Mouse (Mus musculus) embryonic facial prominence, embryonic 15.5 days (tissue): ENCODE data around the gene Dll3. TPM values are rescaled to one million over a fixed set of nuclear protein-coding genes. Genes with fewer than 3 reads are reported as not detected.
"Not testable (repeated sequence)": the region's sequence is repeated elsewhere in the genome, so short reads cannot be mapped to it uniquely, and the experiment has no call there.

Experiments
- ATAC-seq: fragments of 200-750 bp; cut with Nextera tagmentation; 2 replicates; pipeline ENCODE4 v1.8.0; 2017; ENCODE audit warnings: low read depth, moderate TSS enrichment; ENCODE audit not compliant: insufficient number of reproducible peaks, low FRiP score, low TSS enrichment
- H3K27ac ChIP-seq: fragments of 300-500 bp; sonication (generic); replicated peaks from 2 replicates; pipeline ENCODE4 v1.5.1; 2015; ENCODE audit warnings: mild to moderate bottlenecking, inconsistent platforms
- H3K27me3 ChIP-seq: fragments of 300-500 bp; sonication (generic); 2 replicates; pipeline ENCODE4 v1.6.1; 2015; ENCODE audit warnings: inconsistent platforms
- H3K36me3 ChIP-seq: fragments of 300-500 bp; sonication (generic); 2 replicates; pipeline ENCODE4 v1.6.1; 2015; ENCODE audit warnings: mild to moderate bottlenecking, inconsistent platforms
- H3K4me1 ChIP-seq: fragments of 300-500 bp; sonication (generic); 2 replicates; pipeline ENCODE4 v1.6.1; 2015; ENCODE audit warnings: inconsistent platforms
- H3K4me2 ChIP-seq: fragments of 300-500 bp; sonication (generic); replicated peaks from 2 replicates; pipeline ENCODE4 v1.6.1; 2015; ENCODE audit warnings: mild to moderate bottlenecking, inconsistent platforms
- H3K4me3 ChIP-seq: fragments of 300-500 bp; sonication (generic); replicated peaks from 2 replicates; pipeline ENCODE4 v1.5.1; 2015; ENCODE audit warnings: mild to moderate bottlenecking, inconsistent platforms
- H3K9ac ChIP-seq: fragments of 300-500 bp; sonication (generic); 2 replicates; pipeline ENCODE4 v1.6.1; 2015; ENCODE audit warnings: inconsistent platforms
- H3K9me3 ChIP-seq: fragments of 300-500 bp; sonication (generic); replicated peaks from 2 replicates; pipeline ENCODE4 v1.6.1; 2016; ENCODE audit warnings: inconsistent platforms
- WGBS: fragments of 180-500 bp; shearing (Covaris S2); methylation state at CpG from one replicate; pipeline ENCODE4 v1.1.7; 2015; 5-methylcytosine and 5-hydroxymethylcytosine counted together
- polyA plus RNA-seq: library from polyadenylated mRNA; unstranded; fragments of >200 nt; fragmentation: Nextera tagmentation; extraction: Ambion mirVana; gene quantifications from 2 replicates; pipeline ENCODE4 v1.2.1, GENCODE M21; 2015

Gene Dll3
- polyA plus RNA-seq, 1 experiment from 2014 or later = 2.0 TPM

DNA sequence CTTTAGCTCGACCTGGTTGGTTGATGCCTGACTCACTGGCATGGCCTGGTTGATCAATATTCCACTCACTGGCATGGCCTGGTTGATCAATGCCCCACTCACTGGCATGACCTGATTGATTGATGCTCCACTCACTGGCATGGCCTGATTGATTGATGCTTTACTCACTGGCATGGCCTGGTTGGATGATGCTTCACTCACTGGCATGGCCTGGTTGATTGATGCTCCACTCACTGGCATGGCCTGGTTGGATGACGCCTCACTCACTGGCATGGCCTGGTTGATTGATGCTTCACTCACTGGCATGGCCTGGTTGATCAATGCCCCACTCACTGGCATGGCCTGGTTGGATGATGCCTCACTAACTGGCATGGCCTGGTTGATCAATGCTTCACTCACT lies 58.1 kb downstream of the Dll3 start:
- not testable (repeated sequence) for H3K36me3 ChIP-seq, H3K9ac ChIP-seq, H3K4me1 ChIP-seq, H3K27me3 ChIP-seq, H3K27ac ChIP-seq, H3K4me3 ChIP-seq, ATAC-seq, H3K9me3 ChIP-seq, H3K4me2 ChIP-seq
- WGBS = 66% methylated on average over 2 of the region's 2 CpGs

Other genes with a start within 250 kb of the Dll3 start
- gene Fcgbp, start 231.0 kb downstream of the Dll3 start, polyA plus RNA-seq = 0.49 and 0.69 TPM in 2 replicates
- 0.03 and 0.05 TPM in 2 replicates for gene 9530053A07Rik, start 172.8 kb downstream of the Dll3 start, polyA plus RNA-seq
- gene Fbl, start 132.5 kb downstream of the Dll3 start, polyA plus RNA-seq = 114 and 116 TPM in 2 replicates
- 14.9 and 15.2 TPM in 2 replicates for gene Dyrk1b, start 122.8 kb downstream of the Dll3 start, polyA plus RNA-seq
- gene Eid2, start 34.4 kb downstream of the Dll3 start, polyA plus RNA-seq = 3.8 and 5.5 TPM in 2 replicates
- gene Eid2b, start 24.5 kb downstream of the Dll3 start, polyA plus RNA-seq = 13.6 and 15.5 TPM in 2 replicates
- 0.13 and 0.30 TPM in 2 replicates for gene Selenov, start 11.1 kb downstream of the Dll3 start, polyA plus RNA-seq
- 125 and 128 TPM in 2 replicates for gene Timm50, start 9.8 kb upstream of the Dll3 start, polyA plus RNA-seq
- 93.3 and 98.8 TPM in 2 replicates for gene Supt5, start 36.5 kb upstream of the Dll3 start, polyA plus RNA-seq
- 1,000 and 1,004 TPM in 2 replicates for gene Rps16, start 48.4 kb upstream of the Dll3 start, polyA plus RNA-seq
- gene Plekhg2, start 70.4 kb upstream of the Dll3 start, polyA plus RNA-seq = 66.8 and 76.1 TPM in 2 replicates
- gene Zfp36, start 78.0 kb upstream of the Dll3 start, polyA plus RNA-seq = 20.2 and 23.5 TPM in 2 replicates
- 47.7 and 52.1 TPM in 2 replicates for gene Med29, start 90.5 kb upstream of the Dll3 start, polyA plus RNA-seq
- 78.9 and 84.9 TPM in 2 replicates for gene Paf1, start 90.7 kb upstream of the Dll3 start, polyA plus RNA-seq
- 16.8 and 18.1 TPM in 2 replicates for gene Gmfg, start 135.2 kb upstream of the Dll3 start, polyA plus RNA-seq
- gene Lrfn1, start 149.7 kb upstream of the Dll3 start, polyA plus RNA-seq = 4.8 and 5.3 TPM in 2 replicates
- gene Ifnl2, start 208.2 kb upstream of the Dll3 start, polyA plus RNA-seq = not detected in 2 replicates
- not detected in 2 replicates for gene Ifnl3, start 220.6 kb upstream of the Dll3 start, polyA plus RNA-seq
- gene Sycn, start 238.6 kb upstream of the Dll3 start, polyA plus RNA-seq = not detected in 2 replicates
- gene Nccrp1, start 245.0 kb upstream of the Dll3 start, polyA plus RNA-seq = 2.6 and 4.6 TPM in 2 replicates